Mouse (Mus musculus) forebrain, embryonic 11.5 days (tissue): Measurements from ENCODE around the gene Cacna2d1. TPM values are rescaled to one million over a fixed set of nuclear protein-coding genes. Genes with fewer than 3 reads are reported as not detected.

Experiments
- ATAC-seq: fragments of 200-750 bp; cut with Nextera tagmentation; replicated peaks from 2 replicates; pipeline ENCODE4 v1.8.0; 2017; ENCODE audit warnings: moderate TSS enrichment; ENCODE audit not compliant: low FRiP score
- DNase-seq: peaks from one replicate; pipeline ENCODE4 v3.0.0-alpha.2; 2017; ENCODE audit warnings: low spot score
- H3K27ac ChIP-seq: fragments of 300-500 bp; sonication (generic); 2 replicates; pipeline ENCODE4 v1.5.1; 2014; ENCODE audit warnings: low read depth, low read length
- H3K27me3 ChIP-seq: fragments of 300-500 bp; sonication (generic); 2 replicates; pipeline ENCODE4 v1.6.1; 2014; ENCODE audit warnings: mild to moderate bottlenecking, low read length, mixed read lengths; ENCODE audit not compliant: control insufficient read depth, insufficient read depth
- H3K36me3 ChIP-seq: fragments of 300-500 bp; sonication (generic); 2 replicates; pipeline ENCODE4 v1.6.1; 2014; ENCODE audit warnings: mild to moderate bottlenecking, low read length, moderate library complexity, mixed read lengths; ENCODE audit not compliant: control insufficient read depth, insufficient read depth
- H3K4me1 ChIP-seq: fragments of 300-500 bp; sonication (generic); replicated peaks from 2 replicates; pipeline ENCODE4 v1.6.1; 2014; ENCODE audit warnings: low read length, mixed read lengths; ENCODE audit not compliant: control insufficient read depth, insufficient read depth
- H3K4me2 ChIP-seq: fragments of 300-500 bp; sonication (generic); 2 replicates; pipeline ENCODE4 v1.6.1; 2014; ENCODE audit warnings: low read depth, mild to moderate bottlenecking, low read length, moderate library complexity, mixed read lengths; ENCODE audit not compliant: severe bottlenecking
- H3K4me3 ChIP-seq: fragments of 300-500 bp; sonication (generic); 2 replicates; pipeline ENCODE4 v1.5.1; 2014; ENCODE audit warnings: low read depth, low read length
- H3K9ac ChIP-seq: fragments of 300-500 bp; sonication (generic); 2 replicates; pipeline ENCODE4 v1.6.1; 2014; ENCODE audit warnings: low read length
- H3K9me3 ChIP-seq: fragments of 300-500 bp; sonication (generic); 2 replicates; pipeline ENCODE4 v1.6.1; 2016; ENCODE audit warnings: low read length, mixed read lengths; ENCODE audit not compliant: control insufficient read depth
- WGBS: fragments of 180-500 bp; shearing (Covaris S2); extraction: QIAGEN DNeasy Blood & Tissue Kit; methylation state at CpG from one replicate; pipeline ENCODE4 v1.1.7; 2014; 5-methylcytosine and 5-hydroxymethylcytosine counted together
- polyA plus RNA-seq: library from polyadenylated mRNA; unstranded; fragments of >200 nt; fragmentation: Nextera tagmentation; extraction: Ambion mirVana; gene quantifications from 2 replicates; pipeline ENCODE4 v1.2.1, GENCODE M21; 2014

Cacna2d1 gene
- polyA plus RNA-seq, 1 experiment from 2014 or later: 21.9 TPM

DNA sequence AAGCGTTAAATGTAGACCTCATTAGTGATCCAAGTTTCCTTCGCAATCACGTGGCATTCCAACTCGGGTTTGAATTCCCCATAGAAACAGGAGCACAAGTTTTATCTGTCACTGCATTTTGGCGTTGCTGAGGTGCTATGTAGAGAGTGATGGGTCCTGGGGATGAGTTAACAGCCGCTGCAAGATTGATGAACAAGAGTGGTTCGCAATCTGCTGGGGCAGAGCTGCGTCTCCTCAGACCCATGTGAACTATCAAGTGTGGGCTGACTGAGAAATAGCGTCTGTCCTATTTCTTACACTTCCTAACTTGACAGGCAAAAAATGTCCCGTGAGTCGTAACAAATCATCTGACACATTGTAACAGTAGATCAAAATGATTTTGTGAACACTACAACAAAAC lies 186.8 kb downstream of the Cacna2d1 start:
- WGBS: 81% methylated on average over 11 of the region's 11 CpGs
- DNase-seq (no peak), ATAC-seq (0 out of 2 replicates have a peak, but pooled peaks have one; percentile 27)
- peaks cover 2% of the 10 kb centered on the region; the same call in 1 of the 2 replicates for H3K4me1 ChIP-seq
- no peak overlapping the region for H3K27ac ChIP-seq
- no peaks in the 10 kb centered on the region for H3K27me3 ChIP-seq
- H3K9ac ChIP-seq: no peak overlapping the region
- H3K4me3 ChIP-seq: no peak overlapping the region
- H3K9me3 ChIP-seq: no peaks in the 10 kb centered on the region
- no peaks in the 10 kb centered on the region for H3K36me3 ChIP-seq
- H3K4me2 ChIP-seq: no peak overlapping the region

DNA sequence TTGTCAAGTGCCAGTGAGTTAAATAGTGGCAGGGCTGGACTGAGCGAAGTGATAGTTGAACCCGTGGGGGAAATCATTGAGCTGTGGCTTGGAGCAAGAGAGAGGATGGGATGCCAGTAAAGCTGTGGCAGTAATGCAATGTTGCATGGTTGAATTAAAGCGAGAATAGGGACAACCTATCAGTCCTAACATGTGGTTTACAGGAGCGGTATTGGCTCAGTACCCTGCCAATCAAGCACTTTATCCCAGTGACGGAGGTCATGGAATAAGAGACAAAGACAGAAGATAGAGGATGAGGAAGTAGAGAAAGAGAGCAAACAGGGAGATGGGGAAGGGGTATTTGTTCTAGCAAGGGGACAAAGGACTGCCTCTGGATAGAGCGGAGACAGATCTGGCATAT lies 187.6 kb downstream of the Cacna2d1 start:
- Histone ChIP-seq H3K27ac (no peak overlapping the region), H3K36me3 (no peaks in the 10 kb centered on the region), H3K27me3 (no peaks in the 10 kb centered on the region), H3K9me3 (no peaks in the 10 kb centered on the region), H3K4me1 (peaks cover 1% of the 10 kb centered on the region; the same call in 1 of the 2 replicates), H3K9ac (no peak overlapping the region), H3K4me3 (no peak overlapping the region), H3K4me2 (no peak overlapping the region)
- 87% methylated on average over 6 of the region's 6 CpGs for WGBS
- ATAC-seq (no peak), DNase-seq (no peak)

DNA sequence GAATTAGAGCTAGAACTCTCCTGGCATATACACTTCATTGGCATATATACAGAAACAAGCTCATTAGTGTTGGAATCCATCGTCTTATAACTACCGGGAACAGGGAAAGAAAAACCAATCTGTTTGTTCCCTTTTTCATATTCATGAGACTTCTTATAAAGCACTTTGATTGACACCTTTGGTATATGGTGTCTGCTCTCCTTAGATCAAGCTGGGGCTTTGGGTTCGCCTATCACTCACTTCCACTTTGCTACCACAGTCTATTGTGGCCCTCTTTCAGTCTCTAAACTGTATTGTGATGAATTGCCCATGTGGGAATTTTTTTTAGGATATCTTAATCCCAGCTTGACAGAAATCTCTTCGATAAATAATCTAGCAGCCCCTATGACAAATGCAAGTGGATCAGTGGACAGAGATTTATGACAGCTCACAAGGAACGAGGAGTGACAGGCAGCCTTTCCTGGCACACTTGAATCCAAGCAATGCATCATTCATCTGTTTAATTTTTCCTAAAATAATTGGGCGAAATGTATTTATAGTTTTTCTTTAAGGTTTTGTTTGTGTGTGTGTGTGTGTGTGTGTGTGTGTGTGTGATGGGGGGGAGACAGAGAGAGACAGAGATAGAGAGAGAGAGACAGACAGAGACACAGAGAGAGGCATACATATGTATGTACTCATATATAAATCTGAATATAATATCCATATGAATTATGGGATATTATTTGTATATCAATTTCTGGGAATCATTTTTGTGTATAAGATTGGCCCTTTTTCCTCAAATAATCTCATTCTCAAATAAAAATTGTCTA lies 200.0 kb downstream of the Cacna2d1 start:
- Histone ChIP-seq H3K27ac (no peak overlapping the region), H3K4me3 (no peak overlapping the region), H3K9ac (no peak overlapping the region), H3K27me3 (no peaks in the 10 kb centered on the region), H3K36me3 (no peaks in the 10 kb centered on the region), H3K9me3 (no peaks in the 10 kb centered on the region), H3K4me1 (0 out of 2 replicates have a peak, but pooled peaks cover 3% of the 10 kb centered on the region), H3K4me2 (no peak overlapping the region)
- ATAC-seq (peak; percentile 86), DNase-seq (no peak)
- WGBS: 54% methylated on average over 6 of the region's 6 CpGs

DNA sequence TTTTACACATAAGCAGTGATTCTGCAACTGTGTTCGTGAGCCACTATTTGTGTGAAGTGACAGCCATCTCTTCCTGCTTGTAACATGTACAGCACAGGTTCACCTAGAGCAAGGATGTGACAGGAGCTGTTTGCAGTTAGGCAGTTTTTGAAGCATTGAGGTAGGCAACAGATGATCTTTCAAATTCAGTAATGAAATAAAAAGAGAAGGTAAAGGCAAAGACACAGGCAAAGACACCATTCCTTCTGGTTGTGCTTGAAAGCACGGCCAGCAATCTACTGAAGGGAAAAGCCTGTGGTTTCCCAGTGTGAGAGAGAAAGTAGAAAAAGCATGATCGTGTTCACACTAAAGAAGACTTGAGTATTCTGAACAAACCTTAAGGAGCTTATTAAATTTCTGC lies 201.5 kb downstream of the Cacna2d1 start:
- Histone ChIP-seq H3K4me1 (0 out of 2 replicates have a peak, but pooled peaks cover 3% of the 10 kb centered on the region), H3K27ac (no peak overlapping the region), H3K9me3 (no peaks in the 10 kb centered on the region), H3K9ac (no peak overlapping the region), H3K4me2 (no peak overlapping the region), H3K4me3 (no peak overlapping the region), H3K36me3 (no peaks in the 10 kb centered on the region), H3K27me3 (no peaks in the 10 kb centered on the region)
- DNase-seq: no peak
- WGBS: 56% methylated on average over 3 of the region's 3 CpGs
- ATAC-seq: no peak

DNA sequence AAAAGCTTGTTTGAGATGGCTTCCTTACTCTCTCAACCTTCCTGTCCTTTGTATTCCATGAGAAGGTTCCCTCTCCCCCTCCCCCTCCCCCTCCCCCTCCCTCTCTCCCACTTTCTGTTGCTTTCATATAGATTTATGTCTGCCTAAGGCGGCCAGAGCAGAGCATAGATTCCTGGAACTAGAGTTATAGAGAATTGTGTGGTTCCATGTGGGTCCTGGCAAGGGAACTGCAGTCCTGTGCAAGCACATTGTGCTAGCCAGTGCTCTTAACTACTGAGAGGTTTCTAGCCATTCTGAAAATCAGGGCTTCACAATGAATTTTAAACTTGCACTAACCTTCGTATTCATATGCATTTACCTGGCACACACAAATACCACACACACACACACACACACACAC lies 202.3 kb downstream of the Cacna2d1 start:
- Histone ChIP-seq H3K9ac (no peak overlapping the region), H3K4me3 (no peak overlapping the region), H3K4me1 (0 out of 2 replicates have a peak, but pooled peaks cover 3% of the 10 kb centered on the region), H3K36me3 (no peaks in the 10 kb centered on the region), H3K27ac (no peak overlapping the region), H3K4me2 (no peak overlapping the region), H3K27me3 (no peaks in the 10 kb centered on the region), H3K9me3 (no peaks in the 10 kb centered on the region)
- 83% methylated on average over 2 of the region's 2 CpGs for whole genome bisulfite sequencing
- no peak for DNase-seq
- no peak for ATAC-seq

DNA sequence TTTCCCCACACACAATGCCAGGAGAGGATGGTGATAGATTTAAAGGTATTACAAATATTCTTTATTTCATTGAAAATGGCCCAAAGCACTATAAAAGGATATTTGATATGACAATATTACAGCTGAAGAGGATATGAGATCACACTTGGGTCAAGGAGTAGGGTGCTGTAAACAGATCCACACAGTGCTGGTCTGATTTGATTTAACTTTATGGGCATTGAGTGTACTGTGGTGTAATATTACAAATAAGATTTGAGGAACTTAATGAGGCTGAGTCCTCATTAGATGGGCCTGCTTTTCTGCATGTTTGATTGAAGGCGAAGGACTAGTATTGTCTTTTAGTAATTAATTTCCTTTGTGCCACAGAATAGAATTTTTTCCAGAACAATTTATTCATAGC lies 212.1 kb downstream of the Cacna2d1 start:
- Histone ChIP-seq H3K4me3 (no peak overlapping the region), H3K27ac (no peak overlapping the region), H3K4me2 (no peak overlapping the region), H3K27me3 (no peaks in the 10 kb centered on the region), H3K4me1 (no peaks in the 10 kb centered on the region), H3K36me3 (no peaks in the 10 kb centered on the region), H3K9ac (no peak overlapping the region), H3K9me3 (no peaks in the 10 kb centered on the region)
- DNase-seq: no peak
- 92% methylated on average over 1 of the region's 1 CpGs for WGBS
- ATAC-seq: no peak; the same call in 1 of the 2 replicates

DNA sequence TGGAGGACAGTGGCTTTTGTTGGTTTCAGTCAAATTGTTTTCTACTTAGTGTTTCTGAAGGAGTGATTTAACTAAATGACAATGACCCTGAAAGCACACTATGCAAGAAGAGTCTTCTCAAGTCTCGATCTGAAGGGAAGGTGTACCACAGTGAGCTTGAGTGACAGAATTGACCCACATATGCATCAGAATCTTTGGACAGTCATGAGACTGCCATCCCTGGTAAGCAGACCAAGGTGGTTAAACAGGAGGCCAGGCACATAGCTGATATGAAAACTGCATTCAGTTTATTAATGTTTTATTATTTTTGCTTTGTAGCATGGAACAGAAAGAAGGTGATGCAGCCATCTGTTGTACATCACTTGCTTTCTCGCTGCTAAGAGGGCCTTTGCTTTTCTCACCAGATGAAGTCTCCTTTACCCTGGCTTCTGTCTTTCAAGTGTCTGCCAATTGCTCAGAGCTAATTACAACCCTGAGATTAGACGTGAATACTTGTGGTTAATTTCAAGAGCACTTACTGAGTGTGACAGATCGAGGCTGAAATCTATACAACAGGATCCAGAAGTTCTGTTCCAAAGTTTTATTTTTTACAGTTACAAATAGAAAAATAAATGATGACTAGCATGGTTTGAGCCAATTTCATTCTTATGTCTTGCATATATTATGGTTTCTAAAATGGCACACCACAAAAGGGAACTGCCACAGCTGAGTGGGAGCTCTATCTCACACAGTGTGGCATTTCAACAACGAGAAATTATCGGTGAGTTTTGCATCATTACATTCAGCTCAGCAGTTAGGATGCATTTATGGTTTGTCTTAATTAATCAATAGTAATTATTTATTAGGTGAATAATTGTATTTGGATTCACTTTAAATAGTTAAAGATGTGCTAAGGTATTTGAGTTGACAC lies 221.1 kb downstream of the Cacna2d1 start:
- no peak overlapping the region for H3K4me3 ChIP-seq

DNA sequence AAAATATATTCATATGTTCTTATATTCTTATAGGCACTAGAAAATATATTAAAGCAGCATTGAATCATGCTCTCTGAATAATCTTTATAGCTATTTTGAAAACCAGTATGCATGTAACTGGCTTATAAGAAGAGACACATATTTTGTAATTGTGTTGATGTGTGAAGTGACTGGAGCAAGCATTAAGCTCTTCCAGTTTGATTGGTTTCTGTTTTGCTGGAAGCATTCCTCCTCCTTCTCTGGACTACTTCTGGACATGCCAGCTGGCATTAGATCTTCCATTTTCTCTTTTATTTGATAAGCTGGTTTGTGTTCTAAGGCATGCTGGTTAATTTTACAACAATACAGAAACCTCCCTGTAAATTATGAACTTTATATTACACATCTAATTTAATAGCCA lies 228.8 kb downstream of the Cacna2d1 start:
- Histone ChIP-seq H3K4me3 (no peak overlapping the region), H3K4me2 (no peak overlapping the region), H3K36me3 (no peaks in the 10 kb centered on the region), H3K27me3 (no peaks in the 10 kb centered on the region), H3K9me3 (no peaks in the 10 kb centered on the region), H3K9ac (no peak overlapping the region), H3K27ac (no peak overlapping the region), H3K4me1 (no peaks in the 10 kb centered on the region)
- ATAC-seq: no peak
- DNase-seq: no peak

More for the DNA sequence above, 221.1 kb downstream of the Cacna2d1 start:
- ATAC-seq (no peak), DNase-seq (no peak)
- Histone ChIP-seq H3K36me3 (no peaks in the 10 kb centered on the region), H3K4me2 (no peak overlapping the region), H3K9ac (no peak overlapping the region), H3K4me1 (no peaks in the 10 kb centered on the region), H3K27me3 (no peaks in the 10 kb centered on the region), H3K27ac (no peak overlapping the region), H3K9me3 (no peaks in the 10 kb centered on the region)
- WGBS: 73% methylated on average over 6 of the region's 6 CpGs
